Mouse (Mus musculus) kidney, postnatal 36 days (tissue): Measurements from ENCODE around the gene Plscr5.

ENCODE experiments used
- DNase-seq, 2 experiments: peaks; one replicate each; pipeline ENCODE4 v3.0.0; 2021 to 2022; ENCODE audit warnings: mixed read lengths in 2 of 2

The Plscr5 gene

DNA sequence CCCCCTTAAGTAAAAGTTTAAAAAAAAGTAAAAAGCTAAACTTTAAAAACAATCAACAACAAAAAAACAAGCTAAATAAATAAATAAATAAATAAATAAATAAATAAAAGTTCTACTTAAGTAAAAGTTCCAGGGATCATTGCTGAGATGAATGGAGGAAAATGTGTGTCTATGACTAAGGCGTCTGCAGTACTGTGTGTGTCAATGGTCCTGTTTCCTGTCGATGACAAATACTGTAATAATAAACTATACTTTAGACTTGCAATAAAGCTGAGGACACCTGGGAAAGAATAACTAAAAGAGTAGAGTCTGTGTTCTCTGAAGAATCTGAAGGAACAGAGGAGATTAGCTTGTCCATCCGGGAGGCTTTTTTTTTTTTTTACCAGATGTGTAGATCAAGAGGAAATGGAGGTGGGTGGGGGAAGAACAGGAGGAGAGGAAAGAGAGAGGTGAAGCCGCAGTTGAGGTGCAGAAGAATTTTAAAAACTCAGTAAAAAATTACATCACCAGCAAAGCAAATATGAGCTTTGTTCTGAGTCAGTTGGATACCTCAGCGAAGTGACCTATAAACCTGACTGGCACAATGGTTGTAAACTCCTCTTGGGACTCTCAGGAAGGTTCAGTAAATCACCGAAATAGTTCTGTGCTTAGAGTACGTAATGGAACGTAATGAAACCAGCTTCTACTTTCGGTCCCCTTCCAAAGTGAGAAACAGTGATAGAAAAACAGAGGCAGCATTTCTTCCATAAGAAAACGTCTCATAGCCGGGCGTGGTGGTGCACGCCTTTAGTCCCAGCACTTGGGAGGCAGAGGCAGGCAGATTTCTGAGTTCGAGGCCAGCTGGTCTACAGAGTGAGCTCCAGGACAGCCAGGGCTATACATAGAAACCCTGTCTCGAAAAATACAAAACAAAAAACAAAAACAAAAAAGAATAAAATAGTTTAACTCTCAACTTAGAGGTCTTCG, 36.4 kb downstream of the Plscr5 start:
- DNase-seq, result no peak

DNA sequence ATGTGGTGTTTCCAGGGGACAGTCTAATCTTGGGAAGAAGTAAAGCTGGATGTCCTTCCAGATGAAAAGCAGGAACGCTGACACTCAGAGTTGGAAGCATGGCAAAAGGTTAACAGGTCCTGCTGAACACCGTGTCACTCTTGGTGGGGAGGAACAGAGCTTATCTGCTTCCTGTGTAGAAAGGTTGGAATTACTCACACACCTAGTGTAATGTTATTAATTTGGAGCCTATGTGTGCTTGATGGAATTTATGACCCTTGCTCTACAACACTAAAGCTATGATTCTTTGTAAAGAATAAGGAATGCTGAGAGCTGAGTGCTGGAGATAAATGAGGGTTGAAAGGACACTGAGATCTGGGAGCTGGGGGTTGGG, 37.1 kb downstream of the Plscr5 start:
- DNase-seq, result no peak

DNA sequence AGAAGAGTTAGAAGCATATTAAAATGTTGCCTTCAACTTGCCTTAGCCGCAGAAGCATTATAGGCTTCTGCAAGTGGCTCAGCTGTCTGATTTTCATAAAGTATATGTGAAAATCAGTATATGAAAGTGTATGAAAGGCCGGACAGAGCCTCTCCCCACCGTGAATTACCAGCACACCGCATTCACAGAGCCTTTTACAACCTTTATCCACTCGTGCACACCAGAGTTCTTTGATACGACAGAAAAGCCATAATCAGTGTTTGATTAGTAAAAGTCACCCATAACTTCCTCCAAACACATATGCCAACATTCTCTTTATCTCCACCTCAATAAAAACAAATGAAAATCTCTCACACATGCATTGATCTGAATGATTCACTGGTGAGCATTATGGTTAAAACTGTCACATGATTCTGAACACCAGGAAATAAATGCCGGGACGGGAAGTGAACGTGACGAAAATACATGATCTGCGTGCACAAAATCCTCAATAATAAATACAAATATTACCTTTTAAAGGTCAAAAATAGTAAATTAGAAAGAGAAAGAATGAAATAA, 42.2 kb downstream of the Plscr5 start:
- no peak for DNase-seq

DNA sequence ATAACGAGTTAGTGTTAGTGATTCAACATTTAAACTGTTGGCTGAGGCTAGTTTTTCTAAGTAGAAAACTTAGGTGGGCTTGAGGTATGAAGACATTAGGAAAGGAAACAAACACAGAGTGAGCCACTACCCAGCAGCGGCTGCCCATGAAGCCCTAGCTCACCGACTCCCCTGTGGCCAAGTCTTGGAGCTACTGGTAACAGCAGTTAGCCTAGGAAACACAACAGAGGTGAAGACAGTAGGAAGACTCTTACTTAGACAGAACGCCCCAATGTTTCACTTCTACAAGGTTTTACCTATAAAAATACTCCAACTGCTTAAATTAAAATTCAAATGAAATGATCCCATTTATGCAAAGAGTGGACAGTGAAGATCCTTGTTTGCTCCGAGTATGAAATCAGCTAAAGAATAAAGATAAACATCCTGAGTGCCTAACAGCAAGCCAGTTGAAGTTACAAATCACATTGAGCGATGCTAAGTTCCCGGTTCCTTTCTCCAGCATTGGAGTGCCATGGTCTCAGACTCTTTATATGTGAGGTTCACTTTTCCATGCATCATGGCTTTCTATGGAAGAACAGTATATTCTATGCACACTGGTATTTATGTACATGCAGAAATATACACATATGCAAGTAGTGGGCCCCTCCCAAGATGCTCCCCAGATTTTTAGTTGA, 56.2 kb downstream of the Plscr5 start:
- no peak for DNase-seq

DNA sequence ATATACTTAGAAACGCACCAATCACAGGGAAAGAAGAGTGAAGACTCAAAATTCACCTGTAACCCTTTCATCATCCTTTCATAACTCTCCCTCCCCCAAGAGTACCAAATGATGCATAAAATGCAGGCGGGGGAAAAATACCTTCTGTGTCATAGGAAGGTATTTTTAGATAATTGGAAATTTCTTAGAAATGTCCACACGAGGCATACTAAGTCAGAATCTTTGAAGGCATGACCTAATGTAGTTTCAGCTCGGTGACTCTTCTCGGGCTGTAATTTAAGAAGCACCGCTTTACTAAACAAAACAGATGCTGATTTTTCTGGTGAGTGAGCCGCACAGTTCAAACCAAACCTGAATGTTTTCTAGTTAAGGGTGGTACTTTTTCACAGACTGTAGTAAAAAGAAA, 56.7 kb downstream of the Plscr5 start, which contains the start of gene Plscr1:
Gene Plscr1, plus strand, starts transcription at position 304 of the 406 bp plus-strand sequence.
- no peak for DNase-seq

DNA sequence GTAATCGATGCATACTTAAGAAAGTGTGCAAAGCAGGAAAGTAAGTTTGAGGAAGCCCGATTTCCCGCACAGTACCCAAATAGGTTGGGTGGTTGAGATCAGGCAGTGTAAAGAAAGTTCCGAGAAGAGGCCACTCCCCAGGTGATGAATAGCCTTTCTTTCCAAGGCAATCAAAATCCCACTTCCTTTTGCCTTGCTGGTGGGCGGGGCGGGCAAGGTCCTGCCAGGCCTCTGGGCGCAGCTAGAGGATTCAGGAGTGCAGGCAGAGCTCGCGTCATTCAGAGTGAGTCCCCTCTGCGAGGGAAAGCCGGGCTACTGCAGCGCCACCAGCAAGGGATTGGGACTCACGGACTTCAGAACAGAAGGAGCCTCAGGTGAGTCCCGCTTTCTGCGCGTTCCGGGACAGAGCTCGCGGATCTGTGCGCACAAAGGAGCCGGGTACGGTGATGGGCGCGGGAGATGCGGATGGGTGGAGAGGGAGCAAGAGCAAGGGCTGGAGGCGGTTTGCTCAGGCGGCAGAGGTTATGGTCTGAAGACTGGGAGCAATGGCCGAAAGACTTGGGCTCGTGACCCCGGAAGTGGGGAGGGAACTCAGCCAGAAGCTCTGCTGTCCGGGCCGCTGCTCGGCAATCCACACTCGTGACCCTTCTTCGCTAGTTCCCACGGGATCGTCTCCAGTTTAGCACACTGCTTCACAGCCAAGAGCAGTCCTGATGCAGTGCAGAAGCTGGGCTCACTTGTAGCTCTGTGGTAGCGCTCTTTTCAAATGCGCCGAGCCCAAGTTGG, 57.4 kb downstream of the Plscr5 start:
- DNase-seq, result peak; percentile 93 to 94

DNA sequence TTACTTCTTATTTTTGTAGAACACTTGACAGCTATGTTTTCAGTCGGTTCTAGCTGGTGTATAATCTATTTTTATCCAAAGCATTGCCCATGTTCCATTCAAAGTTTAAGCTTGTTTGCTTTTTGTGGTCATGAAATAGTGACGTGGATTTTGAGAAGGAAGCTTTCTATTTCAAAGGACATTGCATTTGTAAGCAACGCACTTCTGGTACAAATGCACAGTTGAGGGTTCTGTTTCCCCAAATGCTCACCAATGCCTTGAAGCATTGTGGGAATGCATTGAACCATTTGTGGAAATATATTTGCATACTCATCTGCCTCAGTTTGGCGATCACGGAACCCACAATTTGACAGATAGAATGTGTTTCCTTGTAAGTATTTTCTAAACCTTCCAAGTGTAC, 60.0 kb downstream of the Plscr5 start:
- no peak for DNase-seq

DNA sequence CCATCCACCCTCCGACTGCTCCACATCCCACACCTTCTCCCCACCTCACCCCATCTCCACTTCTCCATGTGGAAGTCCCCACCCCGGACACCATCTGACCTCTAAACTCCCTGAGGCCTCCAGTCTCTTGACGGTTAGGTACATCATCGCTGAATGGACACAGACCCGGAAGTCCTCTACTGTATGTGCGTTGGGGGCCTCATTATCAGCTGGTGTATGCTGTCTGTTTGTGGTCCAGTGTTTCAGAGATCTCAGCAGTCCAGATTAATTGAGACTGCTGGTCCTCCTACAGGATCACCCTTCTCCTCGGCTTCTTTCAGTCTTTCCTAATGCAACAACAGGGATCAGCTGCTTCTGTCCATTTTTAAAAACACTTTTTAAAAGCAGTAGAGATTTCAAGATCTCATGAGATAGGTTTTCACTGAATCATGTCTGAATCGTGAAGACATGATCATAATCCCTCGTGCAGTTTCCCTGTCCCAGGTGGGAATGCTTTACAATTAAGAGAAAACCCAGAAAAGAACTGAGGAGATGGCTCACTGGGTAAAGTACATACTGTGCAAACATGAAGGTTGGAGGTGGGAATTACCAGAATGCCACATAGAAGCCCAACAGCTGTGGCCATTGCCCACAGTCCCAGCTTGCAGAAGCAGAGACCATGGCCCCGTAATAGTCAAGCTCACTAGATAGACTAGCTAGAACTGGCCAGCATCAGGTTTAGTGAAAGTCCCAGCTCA, 61.0 kb downstream of the Plscr5 start:
- no peak for DNase-seq
